Mouse (Mus musculus) MEL-GATA-1-ER (cell line): ENCODE results near the gene Cachd1.

Source experiments
- DNase-seq: peaks from one replicate; pipeline ENCODE4 v3.0.0-alpha.2; 2012; ENCODE audit warnings: low read depth; ENCODE audit errors: extremely low read depth

The Cachd1 gene

GRCm38 (mm10) chr4:100776043-100776870, at the start of gene Cachd1:
TSS of gene Cachd1 (plus strand) at chr4:100776675.
- DNase-seq, result no peak

GRCm38 (mm10) chr4:100728896-100729479, 47.5 kb upstream of the Cachd1 start:
- DNase-seq, result no peak

- no peak for DNase-seq
Observed at GRCm38 (mm10) chr4:100735098-100735935, 41.2 kb upstream of the Cachd1 start.

- DNase-seq, result no peak
Observed at GRCm38 (mm10) chr4:100735936-100736349, 40.5 kb upstream of the Cachd1 start.

- DNase-seq, result no peak
Observed at GRCm38 (mm10) chr4:100743615-100744014, 32.9 kb upstream of the Cachd1 start.

GRCm38 (mm10) chr4:100752278-100752677, 24.2 kb upstream of the Cachd1 start:
- DNase-seq, result no peak

GRCm38 (mm10) chr4:100755632-100756031, 20.8 kb upstream of the Cachd1 start:
- no peak for DNase-seq

GRCm38 (mm10) chr4:100756499-100756898, 20.0 kb upstream of the Cachd1 start:
- no peak for DNase-seq

GRCm38 (mm10) chr4:100758265-100758898, 18.1 kb upstream of the Cachd1 start:
- DNase-seq, result no peak

- no peak for DNase-seq
Observed at GRCm38 (mm10) chr4:100759603-100760002, 16.9 kb upstream of the Cachd1 start.

GRCm38 (mm10) chr4:100760416-100760815, 16.1 kb upstream of the Cachd1 start:
- DNase-seq, result no peak

GRCm38 (mm10) chr4:100768606-100769005, 7.9 kb upstream of the Cachd1 start:
- no peak for DNase-seq

- DNase-seq, result no peak
Observed at GRCm38 (mm10) chr4:100776871-100777375, 448 bp downstream of the Cachd1 start.

- no peak for DNase-seq
Observed at GRCm38 (mm10) chr4:100777376-100778041, 1.0 kb downstream of the Cachd1 start.

- DNase-seq, result no peak
Observed at GRCm38 (mm10) chr4:100778082-100778481, 1.6 kb downstream of the Cachd1 start.

GRCm38 (mm10) chr4:100779023-100779422, 2.5 kb downstream of the Cachd1 start:
- DNase-seq, result no peak

- DNase-seq, result no peak
Observed at GRCm38 (mm10) chr4:100779695-100780094, 3.2 kb downstream of the Cachd1 start.

GRCm38 (mm10) chr4:100780911-100781310, 4.4 kb downstream of the Cachd1 start:
- no peak for DNase-seq

- no peak for DNase-seq
Observed at GRCm38 (mm10) chr4:100782348-100782747, 5.9 kb downstream of the Cachd1 start.

GRCm38 (mm10) chr4:100782891-100783290, 6.4 kb downstream of the Cachd1 start:
- DNase-seq, result no peak

GRCm38 (mm10) chr4:100787201-100787600, 10.7 kb downstream of the Cachd1 start:
- no peak for DNase-seq
